Mouse (Mus musculus): ENCODE data around the gene Mzf1.

- TF ChIP-seq CTCF (IDR thresholded peaks at IDR 0.05; ENCODE audit: low read depth) (no peak), EP300 (optimal IDR thresholded peaks at IDR 0.05) (no peak)
Observed at GRCm38 (mm10) chr7:13031983-13032382, 22.6 kb downstream of the Mzf1 start.
